Mouse (Mus musculus) hindbrain, postnatal 0 days (tissue): ENCODE measurements around the gene Cers6. TPM values are rescaled to one million over a fixed set of nuclear protein-coding genes. Genes with fewer than 3 reads are reported as not detected.

Source experiments
- ATAC-seq: fragments of 200-750 bp; cut with Nextera tagmentation; 2 replicates; pipeline ENCODE4 v1.8.0; 2017; ENCODE audit warnings: mild to moderate bottlenecking, moderate TSS enrichment, moderate library complexity
- DNase-seq: peaks from one replicate; pipeline ENCODE4 v3.0.0-alpha.2; 2015; ENCODE audit warnings: low spot score
- H3K27ac ChIP-seq: fragments of 300-500 bp; sonication (generic); 2 replicates; pipeline ENCODE4 v1.5.1; 2014; ENCODE audit warnings: mild to moderate bottlenecking
- H3K27me3 ChIP-seq: fragments of 300-500 bp; sonication (generic); 2 replicates; pipeline ENCODE4 v1.6.1; 2014; ENCODE audit warnings: low read length, mixed read lengths; ENCODE audit not compliant: insufficient read depth
- H3K36me3 ChIP-seq: fragments of 300-500 bp; sonication (generic); 2 replicates; pipeline ENCODE4 v1.6.1; 2014; ENCODE audit warnings: low read length, mixed read lengths; ENCODE audit not compliant: insufficient read depth
- H3K4me1 ChIP-seq: fragments of 300-500 bp; sonication (generic); 2 replicates; pipeline ENCODE4 v1.6.1; 2014; ENCODE audit warnings: antibody characterized with exemption, low read length, mixed read lengths; ENCODE audit not compliant: insufficient read depth
- H3K4me2 ChIP-seq: fragments of 300-500 bp; sonication (generic); 2 replicates; pipeline ENCODE4 v1.6.1; 2014; ENCODE audit warnings: low read depth, mild to moderate bottlenecking, low read length, moderate library complexity, mixed read lengths
- H3K4me3 ChIP-seq: fragments of 300-500 bp; sonication (generic); 2 replicates; pipeline ENCODE4 v1.5.1; 2014; ENCODE audit warnings: low read length
- H3K9ac ChIP-seq: fragments of 300-500 bp; sonication (generic); replicated peaks from 2 replicates; pipeline ENCODE4 v1.6.1; 2014; ENCODE audit warnings: mild to moderate bottlenecking, low read length, moderate library complexity, mixed read lengths
- H3K9me3 ChIP-seq: fragments of 300-500 bp; sonication (generic); 2 replicates; pipeline ENCODE4 v1.6.1; 2016; ENCODE audit warnings: low read length, mixed read lengths
- CTCF ChIP-seq: IDR thresholded peaks from 2 replicates; pipeline ENCODE4 v1.5.1; 2016; ENCODE audit warnings: antibody characterized with exemption, control low read depth, low read depth
- WGBS: fragments of 180-500 bp; shearing (Covaris S2); extraction: QIAGEN DNeasy Blood & Tissue Kit; methylation state at CpG from one replicate; pipeline ENCODE4 v1.1.7; 2014; 5-methylcytosine and 5-hydroxymethylcytosine counted together
- polyA plus RNA-seq: library from polyadenylated mRNA; unstranded; fragments of >200 nt; fragmentation: Nextera tagmentation; extraction: Ambion mirVana; gene quantifications from 2 replicates; pipeline ENCODE4 v1.2.1, GENCODE M21; 2015
- total RNA-seq: library from RNA; depleted of rRNA; stranded (reverse); fragments of >200 nt; gene quantifications from 2 replicates; pipeline ENCODE4 v1.2.3, GENCODE M21; 2014

Gene Cers6
- total and polyA plus RNA-seq, 2 experiments from 2014 or later: 25.8 to 58.7 TPM

- H3K9ac ChIP-seq: no peak overlapping the region
- H3K9me3 ChIP-seq: no peaks in the 10 kb centered on the region
- no peak overlapping the region for H3K27ac ChIP-seq
- TF ChIP-seq CTCF: no peak
- WGBS: 91% methylated on average over 6 of the region's 6 CpGs
- DNase-seq (no peak), ATAC-seq (no peak)
- H3K4me1 ChIP-seq: no peaks in the 10 kb centered on the region
- no peak overlapping the region for H3K4me2 ChIP-seq
- no peaks in the 10 kb centered on the region for H3K27me3 ChIP-seq
- H3K36me3 ChIP-seq: no peaks in the 10 kb centered on the region
- H3K4me3 ChIP-seq: no peak overlapping the region
Measured at GRCm38 (mm10) chr2:68975780-68976179, 114.5 kb downstream of the Cers6 start.

- no peak overlapping the region for H3K9ac ChIP-seq
- H3K27me3 ChIP-seq: no peaks in the 10 kb centered on the region
- no peak overlapping the region for H3K27ac ChIP-seq
- H3K4me3 ChIP-seq: no peak overlapping the region
- DNase-seq (no peak), ATAC-seq (no peak)
- WGBS: 59% methylated on average over 9 of the region's 9 CpGs
- H3K9me3 ChIP-seq: no peaks in the 10 kb centered on the region
- 0 out of 2 replicates have a peak, but pooled peaks cover 3% of the 10 kb centered on the region for H3K4me1 ChIP-seq
- H3K4me2 ChIP-seq: no peak overlapping the region
- H3K36me3 ChIP-seq: no peaks in the 10 kb centered on the region
- no peak for TF ChIP-seq CTCF
Measured at GRCm38 (mm10) chr2:68978244-68978643, 117.0 kb downstream of the Cers6 start.

- Histone ChIP-seq H3K36me3 (no peaks in the 10 kb centered on the region), H3K9ac (no peak overlapping the region), H3K9me3 (no peaks in the 10 kb centered on the region), H3K4me3 (no peak overlapping the region), H3K27ac (no peak overlapping the region), H3K4me1 (0 out of 2 replicates have a peak, but pooled peaks cover 3% of the 10 kb centered on the region), H3K4me2 (no peak overlapping the region), H3K27me3 (no peaks in the 10 kb centered on the region)
- no peak for DNase-seq
- no peak for ATAC-seq
- TF ChIP-seq CTCF: no peak
- 71% methylated on average over 12 of the region's 12 CpGs for WGBS
Measured at GRCm38 (mm10) chr2:68978660-68979604, 117.7 kb downstream of the Cers6 start.

DNA sequence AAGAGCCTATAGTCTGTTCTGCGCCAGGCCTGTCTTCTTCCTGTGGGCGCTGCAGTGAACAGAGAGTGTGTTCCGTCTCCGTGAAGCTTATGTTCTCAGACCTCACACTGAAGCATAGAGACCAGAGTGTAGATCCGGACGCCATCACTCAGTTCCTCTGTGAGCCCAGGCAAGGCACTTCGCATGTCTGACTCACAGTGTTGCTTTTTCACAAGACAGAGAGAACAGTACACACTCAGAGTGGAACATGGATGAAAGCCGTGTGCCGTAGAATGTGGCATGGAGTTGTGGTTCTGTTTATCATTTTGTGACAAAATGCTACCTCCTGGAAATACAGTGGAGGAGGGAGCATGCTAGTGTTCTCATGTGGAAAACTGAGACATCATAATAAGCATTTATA lies 120.1 kb downstream of the Cers6 start:
- Histone ChIP-seq H3K4me3 (no peak overlapping the region), H3K4me1 (0 out of 2 replicates have a peak, but pooled peaks cover 3% of the 10 kb centered on the region), H3K9ac (no peak overlapping the region), H3K27ac (no peak overlapping the region), H3K9me3 (no peaks in the 10 kb centered on the region), H3K27me3 (no peaks in the 10 kb centered on the region), H3K36me3 (no peaks in the 10 kb centered on the region), H3K4me2 (no peak overlapping the region)
- no peak for DNase-seq
- 79% methylated on average over 9 of the region's 9 CpGs for WGBS
- ATAC-seq: 0 out of 2 replicates have a peak, but pooled peaks have one; percentile 18
- TF ChIP-seq CTCF: no peak

GRCm38 (mm10) chr2:68981756-68982409 lies 120.6 kb downstream of the Cers6 start:
- Histone ChIP-seq H3K9ac (no peak overlapping the region), H3K4me3 (no peak overlapping the region), H3K27ac (no peak overlapping the region), H3K4me2 (no peak overlapping the region), H3K9me3 (no peaks in the 10 kb centered on the region), H3K4me1 (0 out of 2 replicates have a peak, but pooled peaks cover 3% of the 10 kb centered on the region), H3K27me3 (no peaks in the 10 kb centered on the region), H3K36me3 (no peaks in the 10 kb centered on the region)
- DNase-seq: no peak
- TF ChIP-seq CTCF: no peak
- 0 out of 2 replicates have a peak, but pooled peaks have one; percentile 38 for ATAC-seq
- WGBS: 39% methylated on average over 11 of the region's 11 CpGs

DNA sequence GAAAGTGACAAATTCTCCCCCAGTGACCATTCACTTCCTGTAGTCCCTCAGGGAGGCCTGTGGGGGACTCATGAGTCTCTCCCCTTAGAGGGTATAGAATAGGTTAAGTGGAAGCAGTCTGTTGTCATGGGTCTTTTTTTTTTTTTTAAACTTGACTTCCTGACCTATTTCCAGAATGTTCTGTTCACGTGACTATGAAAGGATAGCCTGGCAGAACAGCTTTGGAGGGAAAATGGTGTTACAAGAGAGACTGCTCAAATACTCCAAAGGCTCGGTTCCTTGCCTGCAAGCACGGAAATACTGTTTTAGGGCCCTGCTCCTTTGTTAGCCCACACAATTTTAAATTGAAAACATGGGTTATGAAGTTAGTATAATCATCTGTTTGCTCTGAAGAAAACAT lies 121.7 kb downstream of the Cers6 start:
- ATAC-seq (no peak), DNase-seq (no peak)
- no peaks in the 10 kb centered on the region for H3K9me3 ChIP-seq
- H3K36me3 ChIP-seq: no peaks in the 10 kb centered on the region
- no peak for TF ChIP-seq CTCF
- H3K4me1 ChIP-seq: 0 out of 2 replicates have a peak, but pooled peaks cover 3% of the 10 kb centered on the region
- 88% methylated on average over 3 of the region's 3 CpGs for WGBS
- H3K4me2 ChIP-seq: no peak overlapping the region
- no peak overlapping the region for H3K4me3 ChIP-seq
- no peak overlapping the region for H3K27ac ChIP-seq
- H3K9ac ChIP-seq: no peak overlapping the region
- H3K27me3 ChIP-seq: no peaks in the 10 kb centered on the region
